Mouse (Mus musculus) B cell, adult 62 days (primary cell): Measurements from ENCODE around the gene Ldlrad2. TPM values are rescaled to one million over a fixed set of nuclear protein-coding genes. Genes with fewer than 3 reads are reported as not detected.

Experiments used
- total RNA-seq: library from RNA; stranded (reverse); gene quantifications from 4 replicates; pipeline ENCODE4 v1.2.4, GENCODE M21; 2023

Gene Ldlrad2
- not detected in 4 replicates for total RNA-seq

DNA sequence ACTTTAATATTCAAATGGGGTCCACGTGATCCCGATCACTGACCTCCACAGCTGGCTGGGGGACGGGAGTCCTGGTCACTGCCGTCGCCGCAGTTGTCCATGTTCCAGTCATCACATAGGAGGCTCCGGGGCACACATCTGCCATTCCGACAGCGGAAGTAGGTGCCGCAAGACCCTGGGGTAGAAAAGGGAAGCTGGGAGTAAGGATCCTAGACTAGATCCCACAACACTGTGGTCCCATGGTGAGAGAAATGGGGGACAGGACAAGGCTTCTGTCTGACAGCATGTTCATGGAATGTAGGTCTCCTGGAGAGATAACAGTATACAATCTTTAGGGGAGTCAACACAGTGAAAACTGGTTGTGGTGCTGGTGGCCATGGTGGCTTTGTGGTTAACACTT lies at the start of gene Ldlrad2:
Gene Ldlrad2, minus strand, starts transcription at position 101 of the 400 bp plus-strand sequence.

DNA sequence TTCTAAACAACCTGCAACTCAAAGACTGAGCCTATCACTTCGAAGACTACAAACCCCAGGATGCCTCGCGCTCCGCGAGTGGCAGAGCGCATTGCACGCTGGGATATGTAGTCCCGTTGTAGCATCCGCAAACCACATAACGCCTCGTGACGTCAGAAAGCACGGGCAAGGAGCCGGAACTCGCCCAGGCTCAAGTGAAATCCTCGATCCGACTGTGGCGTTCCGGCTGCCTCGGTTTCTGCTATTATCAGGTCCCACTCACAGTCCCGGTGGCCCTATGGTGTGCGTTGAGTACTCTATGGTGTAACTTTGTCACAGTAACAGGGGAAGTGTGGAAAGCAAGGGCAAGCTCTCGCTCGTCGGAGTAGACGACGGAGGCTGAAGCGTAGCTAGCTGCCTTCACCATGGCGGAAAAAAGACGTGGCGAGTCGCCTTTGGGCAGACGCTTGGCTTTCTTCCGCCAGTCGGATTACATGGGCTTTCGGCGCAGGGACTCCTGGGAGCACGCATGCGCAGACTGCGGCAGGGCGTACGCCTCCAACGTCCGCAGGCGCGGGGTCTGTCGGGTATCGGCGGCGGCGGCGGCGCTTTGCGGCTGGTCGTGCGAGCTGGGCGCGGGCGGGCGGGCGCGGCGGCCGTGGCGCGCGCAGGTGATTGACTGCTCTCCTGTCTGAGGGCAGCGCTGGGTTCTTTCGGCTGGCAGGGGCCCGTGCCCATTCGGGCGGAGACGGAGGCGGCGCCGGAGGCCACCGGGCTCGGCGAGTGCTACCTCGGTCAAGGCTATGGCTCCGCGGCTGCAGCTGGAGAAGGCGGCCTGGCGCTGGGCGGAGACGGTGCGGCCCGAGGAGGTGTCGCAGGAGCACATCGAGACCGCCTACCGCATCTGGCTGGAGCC lies 19.5 kb upstream of the Ldlrad2 start, which contains the start of gene Usp48:
Gene Usp48, plus strand, starts transcription at position 155 of the 895 bp plus-strand sequence.

Other genes starting within 250 kb of the Ldlrad2 start
- gene Cdc42, start 216.8 kb downstream of the Ldlrad2 start, total RNA-seq = 451 to 497 TPM (median 480 TPM) in 4 replicates
- gene Cela3a, start 164.8 kb downstream of the Ldlrad2 start, total RNA-seq = not detected in 4 replicates
- gene Cela3b, start 144.0 kb downstream of the Ldlrad2 start, total RNA-seq = not detected in 4 replicates
- gene 1700013G24Rik, start 121.3 kb downstream of the Ldlrad2 start, total RNA-seq = not detected in 4 replicates
- gene Hspg2, start 105.8 kb downstream of the Ldlrad2 start, total RNA-seq = 2.0 to 2.4 TPM (median 2.1 TPM) in 4 replicates
- 229 to 245 TPM (median 234 TPM) in 4 replicates for gene Usp48, start 19.2 kb upstream of the Ldlrad2 start, total RNA-seq
- 14.4 to 20.4 TPM (median 18.0 TPM) in 4 replicates for gene Rap1gap, start 90.2 kb upstream of the Ldlrad2 start, total RNA-seq
- 44.1 to 50.9 TPM (median 44.5 TPM) in 4 replicates for gene Alpl, start 221.8 kb upstream of the Ldlrad2 start, total RNA-seq